Mouse (Mus musculus) forebrain, postnatal 0 days (tissue): ENCODE data around the gene Cfl1. TPM values are rescaled to one million over a fixed set of nuclear protein-coding genes. Genes with fewer than 3 reads are reported as not detected.

Experiments used
- ATAC-seq: fragments of 200-750 bp; cut with Nextera tagmentation; 2 replicates; pipeline ENCODE4 v1.8.0; 2017; ENCODE audit warnings: mild to moderate bottlenecking, moderate library complexity
- DNase-seq: peaks from one replicate; pipeline ENCODE4 v3.0.0-alpha.2; 2015
- H3K27ac ChIP-seq: fragments of 300-500 bp; sonication (generic); 2 replicates; pipeline ENCODE4 v1.5.1; 2014; ENCODE audit warnings: low read depth, mild to moderate bottlenecking, antibody characterized with exemption, low read length, moderate library complexity, mixed read lengths
- H3K27me3 ChIP-seq: fragments of 300-500 bp; sonication (generic); 2 replicates; pipeline ENCODE4 v1.6.1; 2014; ENCODE audit warnings: mild to moderate bottlenecking, low read length, mixed read lengths; ENCODE audit not compliant: insufficient read depth
- H3K36me3 ChIP-seq: fragments of 300-500 bp; sonication (generic); 2 replicates; pipeline ENCODE4 v1.6.1; 2014; ENCODE audit warnings: mild to moderate bottlenecking, moderate library complexity; ENCODE audit not compliant: insufficient read depth
- H3K4me1 ChIP-seq: fragments of 300-500 bp; sonication (generic); 2 replicates; pipeline ENCODE4 v1.6.1; 2014; ENCODE audit warnings: antibody characterized with exemption; ENCODE audit not compliant: insufficient read depth
- H3K4me2 ChIP-seq: fragments of 300-500 bp; sonication (generic); 2 replicates; pipeline ENCODE4 v1.6.1; 2014; ENCODE audit warnings: low read depth, mild to moderate bottlenecking, moderate library complexity
- H3K4me3 ChIP-seq: fragments of 300-500 bp; sonication (generic); 2 replicates; pipeline ENCODE4 v1.5.1; 2014; ENCODE audit warnings: low read depth, low read length, mixed read lengths
- H3K9ac ChIP-seq: fragments of 300-500 bp; sonication (generic); 2 replicates; pipeline ENCODE4 v1.6.1; 2014; ENCODE audit warnings: mild to moderate bottlenecking
- H3K9me3 ChIP-seq: fragments of 300-500 bp; sonication (generic); 2 replicates; pipeline ENCODE4 v1.6.1; 2016; ENCODE audit warnings: low read length
- CTCF ChIP-seq: sonication (generic); IDR thresholded peaks from 2 replicates; pipeline ENCODE4 v1.5.1; 2016; ENCODE audit warnings: antibody characterized with exemption, control low read depth, low read depth
- WGBS: fragments of 180-500 bp; shearing (Covaris S2); extraction: QIAGEN DNeasy Blood & Tissue Kit; methylation state at CpG from one replicate; pipeline ENCODE4 v1.1.7; 2014; 5-methylcytosine and 5-hydroxymethylcytosine counted together
- polyA plus RNA-seq: library from polyadenylated mRNA; unstranded; fragments of >200 nt; fragmentation: Nextera tagmentation; extraction: Ambion mirVana; gene quantifications from 2 replicates; pipeline ENCODE4 v1.2.1, GENCODE M21; 2015
- total RNA-seq: library from RNA; depleted of rRNA; stranded (reverse); fragments of >200 nt; gene quantifications from 2 replicates; pipeline ENCODE4 v1.2.3, GENCODE M21; 2014

Gene Cfl1
- total and polyA plus RNA-seq, 2 experiments from 2014 or later = 1,402 to 4,218 TPM

- WGBS = 91% methylated on average over 5 of the region's 5 CpGs
- H3K9ac ChIP-seq = no peak overlapping the region
- H3K36me3 ChIP-seq = peaks cover 62% of the 10 kb centered on the region
- no peak for ATAC-seq
- no peak for DNase-seq
- 0 out of 2 replicates have a peak, but pooled peaks cover 3% of the 10 kb centered on the region for H3K4me1 ChIP-seq
- no peaks in the 10 kb centered on the region for H3K9me3 ChIP-seq
- H3K27ac ChIP-seq = no peak overlapping the region
- no peak overlapping the region for H3K4me2 ChIP-seq
- H3K4me3 ChIP-seq = no peak overlapping the region
- no peak for TF ChIP-seq CTCF
- no peaks in the 10 kb centered on the region for H3K27me3 ChIP-seq
Measured at GRCm38 (mm10) chr19:5484496-5484895, 5.8 kb upstream of the Cfl1 start.

DNA sequence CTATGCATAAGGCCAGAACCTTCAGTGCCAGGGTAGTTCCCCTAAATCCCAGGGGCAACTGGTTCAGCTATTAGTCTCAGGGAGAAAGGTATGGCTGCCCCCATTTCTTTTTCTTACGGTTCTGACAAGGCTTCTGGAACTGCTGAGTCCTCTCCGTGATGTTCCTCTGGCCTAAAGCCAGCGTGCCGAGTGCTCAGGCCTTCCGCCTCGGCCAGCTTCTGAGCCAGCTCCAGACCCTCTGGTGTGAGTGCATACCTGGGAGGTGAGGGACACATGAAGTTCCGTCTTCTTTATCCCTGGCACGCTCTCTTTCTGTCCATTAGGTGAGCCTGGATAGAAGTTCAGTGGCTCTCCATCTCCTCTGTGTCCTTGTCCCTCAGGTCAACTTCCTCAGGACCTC lies 4.9 kb upstream of the Cfl1 start:
- Histone ChIP-seq H3K27ac (no peak overlapping the region), H3K27me3 (no peaks in the 10 kb centered on the region), H3K4me3 (no peak overlapping the region), H3K4me2 (no peak overlapping the region), H3K4me1 (0 out of 2 replicates have a peak, but pooled peaks cover 3% of the 10 kb centered on the region), H3K36me3 (peaks cover 56% of the 10 kb centered on the region), H3K9ac (no peak overlapping the region), H3K9me3 (no peaks in the 10 kb centered on the region)
- 96% methylated on average over 8 of the region's 8 CpGs for WGBS
- no peak for DNase-seq
- no peak for ATAC-seq
- TF ChIP-seq CTCF = no peak

GRCm38 (mm10) chr19:5485821-5486220 lies 4.4 kb upstream of the Cfl1 start:
- Histone ChIP-seq H3K4me1 (0 out of 2 replicates have a peak, but pooled peaks cover 3% of the 10 kb centered on the region), H3K27ac (no peak overlapping the region), H3K27me3 (no peaks in the 10 kb centered on the region), H3K9ac (no peak overlapping the region), H3K4me3 (no peak overlapping the region), H3K36me3 (peaks cover 54% of the 10 kb centered on the region), H3K4me2 (no peak overlapping the region), H3K9me3 (no peaks in the 10 kb centered on the region)
- TF ChIP-seq CTCF = no peak
- WGBS = 96% methylated on average over 7 of the region's 7 CpGs
- ATAC-seq (no peak), DNase-seq (no peak)

GRCm38 (mm10) chr19:5486286-5486685 lies 4.0 kb upstream of the Cfl1 start:
- no peak overlapping the region for H3K9ac ChIP-seq
- no peaks in the 10 kb centered on the region for H3K27me3 ChIP-seq
- DNase-seq = no peak

DNA sequence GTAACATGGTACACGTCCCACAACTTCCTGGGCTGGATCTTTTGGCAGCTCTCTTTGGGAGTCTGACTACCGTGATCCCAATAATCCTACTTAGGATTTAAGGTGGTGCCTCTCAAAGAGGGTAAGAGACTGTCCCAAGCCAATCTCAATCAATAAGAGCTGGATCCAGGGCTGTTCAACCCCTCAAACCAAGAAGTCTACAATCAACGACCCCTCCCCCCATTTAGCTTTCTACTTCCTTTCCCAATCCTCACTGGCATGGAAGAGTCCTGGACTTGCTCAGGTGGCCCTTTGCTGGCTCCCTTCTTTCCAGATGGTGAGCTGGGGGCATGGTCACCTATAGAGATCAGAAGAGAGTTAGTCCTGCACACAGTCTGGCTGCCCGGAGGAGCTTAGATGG lies 3.5 kb upstream of the Cfl1 start:
- Histone ChIP-seq H3K36me3 (peaks cover 45% of the 10 kb centered on the region), H3K4me2 (no peak overlapping the region; the same call in 1 of the 2 replicates), H3K9ac (no peak overlapping the region), H3K9me3 (no peaks in the 10 kb centered on the region), H3K27ac (no peak overlapping the region), H3K4me1 (0 out of 2 replicates have a peak, but pooled peaks cover 3% of the 10 kb centered on the region), H3K4me3 (no peak overlapping the region), H3K27me3 (no peaks in the 10 kb centered on the region)
- no peak for TF ChIP-seq CTCF
- ATAC-seq (no peak), DNase-seq (no peak)
- 90% methylated on average over 4 of the region's 4 CpGs for WGBS

More at GRCm38 (mm10) chr19:5486286-5486685, 4.0 kb upstream of the Cfl1 start:
- WGBS = 91% methylated on average over 8 of the region's 8 CpGs
- no peaks in the 10 kb centered on the region for H3K9me3 ChIP-seq
- peaks cover 50% of the 10 kb centered on the region for H3K36me3 ChIP-seq
- no peak for TF ChIP-seq CTCF
- no peak overlapping the region for H3K4me2 ChIP-seq
- 0 out of 2 replicates have a peak, but pooled peaks cover 3% of the 10 kb centered on the region for H3K4me1 ChIP-seq
- no peak for ATAC-seq
- H3K4me3 ChIP-seq = no peak overlapping the region
- no peak overlapping the region for H3K27ac ChIP-seq

DNA sequence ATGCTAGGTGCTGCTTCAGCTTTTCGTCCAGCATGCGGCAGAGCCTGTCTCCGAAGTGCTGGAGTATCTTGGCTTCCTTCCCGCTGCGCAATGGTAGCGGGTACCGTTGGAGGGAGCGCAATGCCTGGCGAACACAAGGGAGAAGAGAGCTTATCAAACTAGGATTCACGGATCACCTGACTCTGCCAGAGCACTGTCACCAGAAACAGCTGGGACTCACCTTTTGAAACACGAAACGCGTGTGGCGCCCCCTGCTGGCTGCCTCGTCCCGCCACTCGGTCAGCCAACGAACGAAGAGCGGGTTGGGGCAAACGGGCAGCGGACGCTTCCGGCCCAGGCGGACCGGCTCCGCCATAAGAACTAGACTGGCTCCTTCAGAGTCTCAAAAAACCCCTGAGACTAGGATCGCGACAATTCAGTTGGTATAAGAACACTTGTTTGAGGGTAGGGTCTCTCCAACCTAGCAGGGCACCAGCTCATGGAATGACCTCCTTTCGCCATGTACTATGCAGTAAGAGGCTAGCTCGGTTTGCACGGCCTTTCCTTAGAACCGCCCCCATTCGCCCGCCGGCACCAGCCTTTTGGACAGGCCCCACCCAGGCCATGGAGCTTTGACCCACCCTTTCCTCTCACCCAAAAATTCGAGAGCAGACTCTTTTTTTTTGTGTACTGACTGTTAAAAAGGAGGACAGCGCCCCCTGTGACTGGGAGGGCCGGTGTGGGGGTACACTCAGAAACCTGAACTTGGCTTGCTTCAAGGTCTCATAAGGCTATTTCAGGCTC lies 2.3 kb upstream of the Cfl1 start, which contains the start of gene Mus81:
Gene Mus81 (minus strand): TSS at position 635 of the 783 bp plus-strand sequence.
- DNase-seq (peak; percentile 95), ATAC-seq (peak; percentile 56)
- Histone ChIP-seq H3K4me2 (peak within 1 kb of the TSS; percentile 76), H3K9ac (peak within 1 kb of the TSS; percentile 68), H3K27ac (peak within 1 kb of the TSS; percentile 98), H3K4me1 (0 out of 2 replicates have a peak, but pooled peaks cover 6% of the 10 kb centered on the region), H3K27me3 (no peaks in the 10 kb centered on the region), H3K36me3 (peaks cover 38% of the 10 kb centered on the region), H3K4me3 (peak within 1 kb of the TSS; percentile 54), H3K9me3 (no peaks in the 10 kb centered on the region)
- under 1% methylated on average over 39 of the region's 39 CpGs for WGBS
- peak; percentile 87 for TF ChIP-seq CTCF
